Mouse (Mus musculus): Measurements from ENCODE around the gene Siglec1.
A peak's percentile ranks its signal among the peaks of the same experiment; 100 is the strongest.
"Not testable (repeated sequence)": the region's sequence is repeated elsewhere in the genome, so short reads cannot be mapped to it uniquely, and the experiment has no call there.

Gene Siglec1

GRCm38 (mm10) chr2:131052862-131053418, 33.6 kb downstream of the Siglec1 start:
- DNase-seq (ENCODE audit: extremely low spot score) = no peak

GRCm38 (mm10) chr2:131052043-131052442, 34.5 kb downstream of the Siglec1 start:
- DNase-seq (ENCODE audit: extremely low spot score) = no peak

GRCm38 (mm10) chr2:131046025-131046424, 40.5 kb downstream of the Siglec1 start:
- no peak for DNase-seq (ENCODE audit: extremely low spot score)

GRCm38 (mm10) chr2:131044989-131045720, 41.4 kb downstream of the Siglec1 start:
- DNase-seq (ENCODE audit: extremely low spot score) = no peak

DNA sequence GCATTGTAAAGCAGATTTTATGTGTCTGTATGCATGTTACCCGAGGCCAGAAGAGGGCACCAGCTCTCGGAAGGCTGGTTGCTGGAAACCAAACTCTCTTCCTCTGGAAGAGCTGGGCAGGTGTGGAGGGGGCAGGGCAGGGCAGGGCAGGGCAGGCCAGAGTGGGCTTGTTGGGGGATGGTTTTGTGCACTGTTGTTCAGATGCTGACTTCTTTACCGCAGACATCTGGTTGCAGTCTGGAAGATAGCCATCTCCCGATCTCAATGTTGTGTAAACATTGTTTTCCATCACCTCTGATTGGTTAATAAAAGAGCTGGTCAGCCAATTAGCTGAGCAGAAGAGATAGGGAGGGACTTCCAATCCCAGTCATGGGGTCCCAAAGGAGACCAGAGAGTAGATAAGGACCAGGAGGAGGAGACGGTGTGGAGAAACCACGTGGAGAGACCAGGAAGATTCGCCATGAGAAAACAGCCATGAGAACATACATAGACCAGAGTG, 42.2 kb downstream of the Siglec1 start:
- DNase-seq (ENCODE audit: extremely low spot score) = peak; percentile 22

GRCm38 (mm10) chr2:131042988-131043387, 43.6 kb downstream of the Siglec1 start, which contains the start of gene Gfra4:
Gfra4 (minus strand) TSS chr2:131043088.
- no peak for DNase-seq (ENCODE audit: extremely low spot score)

DNA sequence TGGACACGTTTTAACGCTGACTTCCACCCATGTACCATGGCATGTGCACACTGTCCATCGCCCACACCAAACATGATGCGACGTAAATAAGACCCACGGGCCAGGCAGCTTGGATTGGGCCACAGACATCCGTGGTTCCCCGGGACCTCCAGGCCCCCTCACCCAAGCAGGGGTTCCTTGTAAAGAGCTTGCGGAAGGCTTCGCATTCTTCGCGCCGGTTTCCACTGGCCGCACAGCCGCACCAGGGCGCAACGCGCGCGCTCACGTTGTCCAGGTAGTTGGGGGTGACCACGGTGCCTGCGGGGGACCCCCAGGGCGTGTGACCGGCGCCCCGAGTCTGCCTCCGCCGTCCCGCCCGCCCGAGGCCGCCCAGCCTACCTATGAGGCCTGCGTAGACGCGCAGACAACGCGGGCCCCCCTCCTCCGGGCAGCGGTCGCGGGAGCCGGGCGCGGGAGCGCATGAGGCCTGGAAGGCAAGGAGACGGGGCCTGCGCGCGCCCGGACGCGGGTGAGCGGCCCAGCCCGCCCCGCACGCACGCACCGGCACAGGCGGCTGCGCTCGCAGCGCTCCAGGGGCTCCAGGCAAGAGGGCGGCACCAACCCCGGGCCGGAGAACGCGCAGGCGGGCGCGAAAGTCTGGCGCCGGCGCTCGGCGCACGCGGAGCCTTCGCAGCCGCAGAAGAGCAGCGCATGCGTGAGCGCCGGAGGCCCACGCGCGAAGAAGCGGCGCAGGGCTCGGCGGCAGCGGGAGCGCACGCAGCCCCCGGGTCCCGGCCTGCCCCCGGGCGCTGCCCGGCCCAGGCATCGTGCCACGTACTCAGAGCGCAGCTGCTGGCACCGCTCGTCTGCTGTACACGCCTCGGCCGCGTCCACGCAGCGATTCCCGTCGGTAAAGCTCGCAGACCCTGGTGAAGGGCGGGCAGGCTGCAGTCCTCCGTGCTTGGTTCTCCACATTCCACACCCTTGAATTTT, 45.4 kb downstream of the Siglec1 start:
- peak; percentile 48 for DNase-seq (ENCODE audit: extremely low spot score)

- no peak for DNase-seq (ENCODE audit: extremely low spot score)
Measured at GRCm38 (mm10) chr2:131038675-131039074, 47.9 kb downstream of the Siglec1 start.

- DNase-seq (ENCODE audit: extremely low spot score) = no peak
Measured at GRCm38 (mm10) chr2:131038197-131038596, 48.4 kb downstream of the Siglec1 start.

DNA sequence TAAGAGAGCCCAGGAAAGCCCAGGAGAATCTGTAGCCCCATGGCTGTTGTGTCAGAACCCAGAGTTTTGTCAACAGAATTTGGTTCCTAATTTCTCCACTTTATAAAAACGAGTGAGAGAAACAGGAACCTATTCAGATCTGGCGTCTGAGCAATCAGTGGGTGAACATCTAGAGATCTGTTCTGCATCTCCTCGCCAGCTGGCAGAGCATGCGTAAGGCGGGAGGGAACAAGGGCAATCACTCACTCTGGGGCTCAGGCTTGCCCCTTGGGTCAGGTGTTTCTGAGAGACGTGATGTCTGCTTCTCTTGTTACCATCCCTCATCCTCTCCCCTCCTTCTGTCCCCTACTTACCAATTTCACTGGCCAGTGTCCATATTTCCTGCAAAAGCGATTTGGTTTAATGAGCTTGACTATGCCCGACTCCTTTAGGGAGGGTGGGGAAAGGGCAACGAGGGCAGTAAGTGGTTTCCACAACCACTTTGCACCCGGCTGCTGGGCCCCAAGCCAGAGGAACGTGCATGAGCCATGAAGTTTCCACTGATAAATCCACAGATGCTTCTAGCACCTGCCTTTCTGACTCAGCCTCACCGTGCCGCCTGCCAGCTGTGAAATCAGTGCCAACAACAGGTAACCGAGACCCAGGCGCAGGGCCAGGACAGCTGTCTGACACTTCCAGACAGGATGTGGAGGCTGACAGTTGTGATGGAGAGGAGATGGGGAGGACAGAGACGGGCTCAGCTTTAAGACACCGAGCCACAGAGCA, 49.2 kb downstream of the Siglec1 start:
- DNase-seq (ENCODE audit: extremely low spot score) = no peak

- DNase-seq (ENCODE audit: extremely low spot score) = no peak
Measured at GRCm38 (mm10) chr2:131036757-131037156, 49.8 kb downstream of the Siglec1 start.

GRCm38 (mm10) chr2:131036343-131036742, 50.2 kb downstream of the Siglec1 start:
- DNase-seq (ENCODE audit: extremely low spot score) = no peak

DNA sequence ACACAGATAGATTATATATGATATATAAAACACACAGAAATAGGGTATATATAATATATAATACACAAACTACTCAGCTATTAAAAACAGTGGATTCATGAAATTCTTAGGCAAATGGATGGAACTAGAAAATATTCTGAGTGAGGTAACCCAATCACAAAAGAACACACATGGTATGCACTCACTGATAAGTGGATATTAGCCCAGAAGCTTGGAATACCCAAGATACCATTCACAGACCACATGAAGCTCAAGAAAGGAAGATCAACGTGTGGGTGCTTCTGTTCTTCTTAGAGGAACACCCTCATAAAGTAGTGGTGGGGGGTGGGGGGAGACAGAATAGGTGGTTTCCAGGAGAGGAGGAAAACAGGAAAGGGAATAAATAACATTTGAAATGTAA, 55.2 kb downstream of the Siglec1 start:
- not testable (repeated sequence) for DNase-seq (ENCODE audit: extremely low spot score)

DNA sequence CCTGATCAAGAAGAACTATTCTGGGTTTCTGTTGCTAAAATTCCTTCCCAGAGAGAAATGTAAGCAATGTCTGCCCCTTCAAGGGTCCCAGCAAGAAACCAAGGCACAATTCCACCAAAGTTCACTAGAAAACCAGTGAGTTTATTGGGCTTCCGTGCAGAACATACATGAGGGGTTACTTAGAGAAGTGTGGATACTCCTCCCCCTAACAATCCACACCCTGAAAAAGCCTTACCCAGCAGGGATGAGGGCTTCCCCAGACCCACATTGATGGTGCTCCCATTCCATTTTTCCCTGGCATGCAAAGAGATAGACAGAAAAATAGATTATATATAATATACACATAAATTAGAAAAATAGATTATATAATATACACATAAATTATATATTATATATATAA, 55.6 kb downstream of the Siglec1 start:
- DNase-seq (ENCODE audit: extremely low spot score) = no peak

- no peak for DNase-seq (ENCODE audit: extremely low spot score)
Measured at GRCm38 (mm10) chr2:131030561-131030960, 56.0 kb downstream of the Siglec1 start.

GRCm38 (mm10) chr2:131029065-131029935, 57.3 kb downstream of the Siglec1 start:
- DNase-seq (ENCODE audit: extremely low spot score) = no peak

- no peak for DNase-seq (ENCODE audit: extremely low spot score)
Measured at GRCm38 (mm10) chr2:131026941-131027340, 59.6 kb downstream of the Siglec1 start.

DNA sequence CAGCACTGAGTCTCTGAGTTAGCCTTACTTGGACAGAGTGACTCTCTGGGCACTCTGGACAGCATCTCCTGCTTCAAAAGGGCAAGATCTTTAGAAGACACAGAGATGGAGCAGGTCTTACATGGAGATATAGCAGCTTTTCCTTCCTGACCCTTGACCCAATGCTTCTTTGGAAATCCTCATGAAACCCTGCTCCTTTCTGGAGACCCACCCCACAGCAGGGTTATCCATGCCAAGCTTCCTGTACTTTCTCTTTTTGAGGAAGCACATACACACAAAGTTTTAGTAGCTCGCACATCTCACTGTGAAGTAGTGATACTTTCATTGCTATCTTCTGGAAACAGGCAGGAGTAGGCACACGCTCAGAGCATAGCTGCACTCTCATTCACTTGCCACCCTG, 61.3 kb downstream of the Siglec1 start:
- DNase-seq (ENCODE audit: extremely low spot score) = no peak
